Mouse (Mus musculus) MEL (cell line): ENCODE data around the gene Grik5. TPM values are rescaled to one million over a fixed set of nuclear protein-coding genes. Genes with fewer than 3 reads are reported as not detected.

Experiments used
- DNase-seq: peaks from one replicate; pipeline ENCODE4 v3.0.0; 2011; ENCODE audit warnings: low read depth, low spot score
- H3K27ac ChIP-seq: 2 replicates; pipeline ENCODE4 v1.5.1; 2012; ENCODE audit warnings: low read depth, mild to moderate bottlenecking, control low read depth, low read length, moderate library complexity; ENCODE audit not compliant: control insufficient read depth
- H3K27me3 ChIP-seq, 2 experiments: fragments of 150-350 bp in 1 of 2; sonication (generic) in 1 of 2; 2 replicates each; pipeline ENCODE4 v1.6.1; 2012; ENCODE audit warnings: low read length in 2 of 2, mild to moderate bottlenecking in 2 of 2, improper control_type of control experiment in 1 of 2, moderate library complexity in 1 of 2; ENCODE audit not compliant: insufficient read depth in 2 of 2, control insufficient read depth in 1 of 2
- H3K36me3 ChIP-seq, 2 experiments: 2 replicates each; pipeline ENCODE4 v1.6.1; 2012 to 2014; ENCODE audit warnings: low read length in 2 of 2, improper control_type of control experiment in 1 of 2, inconsistent platforms in 1 of 2, mild to moderate bottlenecking in 1 of 2; ENCODE audit not compliant: insufficient read depth in 2 of 2, control insufficient read depth in 1 of 2
- H3K4me1 ChIP-seq, 2 experiments: fragments of 150-350 bp in 1 of 2; sonication (generic) in 1 of 2; 2 replicates each; pipeline ENCODE4 v1.6.1; 2012; ENCODE audit warnings: low read length in 2 of 2, improper control_type of control experiment in 1 of 2, mild to moderate bottlenecking in 1 of 2; ENCODE audit not compliant: insufficient read depth in 2 of 2, control insufficient read depth in 1 of 2
- H3K4me3 ChIP-seq, 2 experiments: fragments of 150-350 bp in 1 of 2; sonication (generic) in 1 of 2; 2 replicates each; pipeline ENCODE4 v1.5.1; 2012; ENCODE audit warnings: low read depth in 2 of 2, low read length in 2 of 2, mild to moderate bottlenecking in 2 of 2, moderate library complexity in 2 of 2, control low read depth in 1 of 2, improper control_type of control experiment in 1 of 2; ENCODE audit not compliant: control insufficient read depth in 1 of 2, insufficient read depth in 1 of 2
- H3K79me2 ChIP-seq: 2 replicates; pipeline ENCODE4 v1.6.1; 2012; ENCODE audit warnings: mild to moderate bottlenecking, low read length, moderate library complexity; ENCODE audit not compliant: control insufficient read depth, poor library complexity, insufficient read depth
- H3K9ac ChIP-seq: 2 replicates; pipeline ENCODE4 v1.6.1; 2012; ENCODE audit warnings: low read depth, mild to moderate bottlenecking, control low read depth, low read length, moderate library complexity; ENCODE audit not compliant: control insufficient read depth, poor library complexity, severe bottlenecking
- H3K9me3 ChIP-seq: fragments of 150-350 bp; sonication (generic); replicated peaks from 2 replicates; pipeline ENCODE4 v1.6.1; 2012; ENCODE audit warnings: mild to moderate bottlenecking, low read length, improper control_type of control experiment, moderate library complexity; ENCODE audit not compliant: insufficient read depth
- CTCF ChIP-seq, 3 experiments: IDR thresholded peaks in 2 of 3; conservative IDR thresholded peaks in 1 of 3; 2 replicates each; pipeline ENCODE4 v1.5.1; 2011 to 2012; ENCODE audit warnings: low read length in 3 of 3, low read depth in 2 of 3, mild to moderate bottlenecking in 2 of 3, improper control_type of control experiment in 1 of 3, inconsistent platforms in 1 of 3, mixed read lengths in 1 of 3, moderate library complexity in 1 of 3; ENCODE audit not compliant: control insufficient read depth in 1 of 3, insufficient read depth in 1 of 3, poor library complexity in 1 of 3, severe bottlenecking in 1 of 3
- E2F4 ChIP-seq: IDR thresholded peaks from 2 replicates; pipeline ENCODE4 v1.6.1; 2011; ENCODE audit warnings: low read depth, low read length, improper control_type of control experiment, borderline replicate concordance
- EP300 ChIP-seq, 2 experiments: IDR thresholded peaks; 2 replicates each; pipeline ENCODE4 v1.6.1; 2011; ENCODE audit warnings: improper control_type of control experiment in 2 of 2, low read length in 2 of 2, low read depth in 1 of 2, mild to moderate bottlenecking in 1 of 2
- GATA1 ChIP-seq: IDR thresholded peaks from 2 replicates; pipeline ENCODE4 v1.6.1; 2011; ENCODE audit warnings: low read depth, low read length, improper control_type of control experiment
- HCFC1 ChIP-seq: IDR thresholded peaks from 2 replicates; pipeline ENCODE4 v1.6.1; 2012; ENCODE audit warnings: low read depth, mild to moderate bottlenecking, inconsistent platforms, low read length, improper control_type of control experiment, moderate library complexity
- MAFK ChIP-seq: IDR thresholded peaks from 2 replicates; pipeline ENCODE4 v1.6.1; 2011; ENCODE audit warnings: low read depth, mild to moderate bottlenecking, low read length, improper control_type of control experiment, borderline replicate concordance
- MAX ChIP-seq: IDR thresholded peaks from 2 replicates; pipeline ENCODE4 v1.6.1; 2011; ENCODE audit warnings: low read length, improper control_type of control experiment
- MXI1 ChIP-seq: IDR thresholded peaks from 2 replicates; pipeline ENCODE4 v1.6.1; 2011; ENCODE audit warnings: mild to moderate bottlenecking, low read depth, low read length, improper control_type of control experiment
- MYB ChIP-seq: IDR thresholded peaks from 2 replicates; pipeline ENCODE4 v1.6.1; 2011; ENCODE audit warnings: mild to moderate bottlenecking, low read depth, low read length, improper control_type of control experiment
- MYC ChIP-seq: IDR thresholded peaks from 2 replicates; pipeline ENCODE4 v1.6.1; 2011; ENCODE audit warnings: low read depth, mild to moderate bottlenecking, low read length, improper control_type of control experiment, moderate library complexity
- NRF1 ChIP-seq: IDR thresholded peaks from 2 replicates; pipeline ENCODE4 v1.6.1; 2014; ENCODE audit warnings: low read depth, mild to moderate bottlenecking, inconsistent platforms, low read length, improper control_type of control experiment, moderate library complexity; ENCODE audit not compliant: poor library complexity, insufficient read depth, severe bottlenecking
- POLR2A ChIP-seq, 2 experiments: IDR thresholded peaks; 2 replicates each; pipeline ENCODE4 v1.6.1; 2011 to 2012; ENCODE audit warnings: low read length in 2 of 2, mild to moderate bottlenecking in 2 of 2, control low read depth in 1 of 2, improper control_type of control experiment in 1 of 2, low read depth in 1 of 2, moderate library complexity in 1 of 2; ENCODE audit not compliant: control insufficient read depth in 1 of 2, insufficient read depth in 1 of 2, poor library complexity in 1 of 2
- RAD21 ChIP-seq: IDR thresholded peaks from 2 replicates; pipeline ENCODE4 v1.6.1; 2011; ENCODE audit warnings: mild to moderate bottlenecking, low read depth, low read length, improper control_type of control experiment
- SIN3A ChIP-seq: IDR thresholded peaks from 2 replicates; pipeline ENCODE4 v1.6.1; 2012; ENCODE audit warnings: low read length, improper control_type of control experiment, inconsistent platforms
- TCF12 ChIP-seq: IDR thresholded peaks from 2 replicates; pipeline ENCODE4 v1.6.1; 2014; ENCODE audit warnings: low read depth, mild to moderate bottlenecking, inconsistent platforms, low read length, improper control_type of control experiment, moderate library complexity
- USF1 ChIP-seq: IDR thresholded peaks from 2 replicates; pipeline ENCODE4 v1.6.1; 2014; ENCODE audit warnings: low read depth, mild to moderate bottlenecking, inconsistent platforms, low read length, improper control_type of control experiment, moderate library complexity
- USF2 ChIP-seq, 2 experiments: IDR thresholded peaks; 2 replicates each; pipeline ENCODE4 v1.6.1; 2011 to 2012; ENCODE audit warnings: improper control_type of control experiment in 2 of 2, low read length in 2 of 2, borderline replicate concordance in 1 of 2, inconsistent platforms in 1 of 2, low read depth in 1 of 2, mild to moderate bottlenecking in 1 of 2; ENCODE audit not compliant: insufficient read depth in 1 of 2
- ZC3H11A ChIP-seq: IDR thresholded peaks from 2 replicates; pipeline ENCODE4 v1.6.1; 2012; ENCODE audit warnings: low read depth, mild to moderate bottlenecking, inconsistent platforms, low read length, improper control_type of control experiment
- polyA plus RNA-seq, 2 experiments: library from polyadenylated mRNA; stranded (reverse) in 1 of 2; unstranded in 1 of 2; fragments of >175 nt in 1 of 2; fragments of >200 nt in 1 of 2; gene quantifications; 2 replicates each; pipeline versions ENCODE4 v1.2.1 to v1.2.4; 2012; ENCODE audit warnings: low replicate concordance in 2 of 2, low read depth in 1 of 2; ENCODE audit not compliant: insufficient read length in 2 of 2, insufficient read depth in 1 of 2, missing spikeins in 1 of 2
- total RNA-seq: library from RNA; depleted of rRNA; stranded (reverse); fragments of 300-350 nt; gene quantifications from 2 replicates; pipeline ENCODE4 v1.2.3, GENCODE M21; 2012

Gene Grik5
- total and polyA plus RNA-seq, 3 experiments, result 3.5 to 22.0 TPM; not detected in 1

GRCm38 (mm10) chr7:24984307-24984706 lies 87.8 kb downstream of the Grik5 start:
- no peak overlapping the region for H3K4me3 ChIP-seq
- H3K27ac ChIP-seq, result no peak overlapping the region
- H3K9me3 ChIP-seq, result no peaks in the 10 kb centered on the region
- peak; percentile 10 for TF ChIP-seq RAD21
- no peak for TF ChIP-seq SIN3A
- TF ChIP-seq CTCF (IDR thresholded peaks at IDR 0.05 in 2 of 3, conservative IDR thresholded peaks at IDR 0.05 in 1 of 3; ENCODE audit: control insufficient read depth in 1 of 3, insufficient read depth in 1 of 3, low read depth in 2 of 3, low read length in 3 of 3, poor library complexity in 1 of 3, severe bottlenecking in 1 of 3), result peak; percentile 22 to 40 (median 37); a peak in 5 of 6 replicates
- no peak overlapping the region for H3K9ac ChIP-seq
- H3K79me2 ChIP-seq, result no peaks in the 10 kb centered on the region
- no peaks in the 10 kb centered on the region for H3K27me3 ChIP-seq
- peak; percentile 26 for DNase-seq
- no peaks in the 10 kb centered on the region; a peak in 1 of 4 replicates for H3K36me3 ChIP-seq
- peaks cover 0 to 13% of the 10 kb centered on the region in 2 experiments; a peak in 2 of 4 replicates for H3K4me1 ChIP-seq

GRCm38 (mm10) chr7:24983396-24983795 lies 88.8 kb downstream of the Grik5 start:
- no peak overlapping the region for H3K27ac ChIP-seq
- H3K4me3 ChIP-seq, result no peak overlapping the region
- no peaks in the 10 kb centered on the region for H3K9me3 ChIP-seq
- no peaks in the 10 kb centered on the region; a peak in 1 of 4 replicates for H3K36me3 ChIP-seq
- no peaks in the 10 kb centered on the region for H3K27me3 ChIP-seq
- peaks cover 0 to 20% of the 10 kb centered on the region in 2 experiments; a peak in 2 of 4 replicates for H3K4me1 ChIP-seq
- no peak overlapping the region for H3K9ac ChIP-seq
- no peak for DNase-seq
- H3K79me2 ChIP-seq, result no peaks in the 10 kb centered on the region
- TF ChIP-seq GATA1 (no peak), HCFC1 (no peak), E2F4 (no peak), MAFK (no peak), MXI1 (no peak), USF1 (no peak), NRF1 (no peak)

- no peaks in the 10 kb centered on the region for H3K36me3 ChIP-seq
- peaks cover 0 to 11% of the 10 kb centered on the region in 2 experiments; a peak in 2 of 4 replicates for H3K4me1 ChIP-seq
- no peaks in the 10 kb centered on the region for H3K9me3 ChIP-seq
- no peak overlapping the region for H3K27ac ChIP-seq
- no peak for DNase-seq
- no peak overlapping the region for H3K9ac ChIP-seq
- H3K4me3 ChIP-seq, result no peak overlapping the region
- TF ChIP-seq SIN3A (no peak), EP300 (IDR thresholded peaks at IDR 0.05; ENCODE audit: low read depth in 1 of 2, low read length in 2 of 2) (no peak), MYC (no peak), E2F4 (no peak), POLR2A (IDR thresholded peaks at IDR 0.05; ENCODE audit: control insufficient read depth in 1 of 2, insufficient read depth in 1 of 2, low read depth in 1 of 2, low read length in 2 of 2, poor library complexity in 1 of 2) (no peak), MYB (no peak), USF2 (IDR thresholded peaks at IDR 0.05; ENCODE audit: borderline replicate concordance in 1 of 2, insufficient read depth in 1 of 2, low read depth in 1 of 2, low read length in 2 of 2) (no peak), MXI1 (no peak), TCF12 (no peak), MAX (no peak), ZC3H11A (no peak), MAFK (no peak)
- no peaks in the 10 kb centered on the region for H3K79me2 ChIP-seq
- H3K27me3 ChIP-seq, result no peaks in the 10 kb centered on the region
Measured at GRCm38 (mm10) chr7:24980439-24980838, 91.7 kb downstream of the Grik5 start.
